Mouse (Mus musculus) C2C12 (cell line): ENCODE measurements at regions not wholly inside any gene's neighbourhood (a gene's known extent, or its start where the extent isn't known, plus 50 kb on each side); places are given as distances from the start of the nearest gene placed in this dataset.

Experiments used
- CTCF ChIP-seq: IDR thresholded peaks from one replicate; pipeline ENCODE4 v1.5.1; 2011; ENCODE audit not compliant: control insufficient read depth, insufficient read depth, insufficient read length
- USF1 ChIP-seq: IDR thresholded peaks from one replicate; pipeline ENCODE4 v1.6.1; 2011; ENCODE audit warnings: low read depth, mild to moderate bottlenecking, control low read depth, moderate library complexity

DNA sequence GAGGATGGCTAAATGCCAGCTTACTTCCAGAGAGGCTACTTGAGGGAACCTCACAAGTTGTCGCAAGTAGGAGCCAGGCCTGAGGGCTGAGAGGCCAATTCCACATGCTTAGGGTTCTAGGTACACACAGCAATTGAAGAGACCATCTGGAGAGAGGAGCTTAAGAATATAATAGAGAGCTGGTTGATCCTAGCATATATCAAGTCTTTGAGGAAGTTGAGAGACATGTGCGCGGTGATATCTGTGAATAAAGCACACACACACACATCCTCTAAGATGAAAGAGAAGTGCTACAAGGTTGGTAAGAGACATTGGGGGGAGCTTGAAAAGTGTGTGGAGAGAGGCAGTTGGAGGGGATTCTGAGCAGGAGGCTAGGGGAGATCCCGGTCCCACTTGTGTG lies 189.5 kb downstream of the Zfp462 start:
- TF ChIP-seq USF1 (no peak), CTCF (no peak)
